Mouse (Mus musculus): ENCODE results near the gene Fgfrl1. TPM values are rescaled to one million over a fixed set of nuclear protein-coding genes. Genes with fewer than 3 reads are reported as not detected.

The Fgfrl1 gene
- total RNA-seq, 2 experiments from 2014 or later, result 16.9 to 28.0 TPM

DNA sequence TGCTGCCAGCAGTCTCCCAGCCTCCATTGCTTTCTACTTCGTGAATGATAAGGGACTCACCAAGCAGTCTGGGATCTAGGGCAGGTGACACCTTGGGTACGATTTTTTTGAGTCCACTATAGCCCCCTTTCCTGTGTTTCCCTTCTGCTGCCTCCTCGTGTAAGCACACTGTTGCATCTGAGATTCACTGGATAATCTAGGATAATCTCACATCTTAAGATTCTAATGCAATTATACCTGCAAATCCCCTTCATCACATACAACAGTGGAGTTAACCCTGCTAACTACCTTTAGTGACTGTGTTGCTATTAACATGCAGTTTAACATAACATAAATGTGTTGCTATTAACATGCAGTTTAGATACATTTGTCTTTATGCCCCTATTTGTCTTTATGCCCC, 27.1 kb upstream of the Fgfrl1 start:
- no peak for DNase-seq (ENCODE audit: low spot score in 2 of 2)

DNA sequence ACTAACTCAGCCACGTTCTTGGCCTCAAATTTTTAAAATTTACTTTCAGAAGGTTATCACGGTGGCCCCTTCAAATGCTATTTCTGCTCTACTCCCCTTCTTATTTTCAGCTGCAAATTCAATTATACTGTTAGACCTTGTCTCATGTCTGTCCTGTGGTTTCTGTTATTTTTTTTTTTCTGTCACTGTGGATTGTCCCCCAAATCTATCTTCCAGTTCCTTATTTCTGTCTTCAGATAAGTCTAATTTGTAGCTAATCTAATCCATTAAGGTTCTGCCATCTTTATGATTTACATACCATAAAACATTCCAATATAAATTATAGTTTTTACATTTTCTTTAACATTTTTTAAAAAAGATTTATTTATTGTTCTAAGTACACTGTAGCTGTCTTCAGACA, 24.8 kb upstream of the Fgfrl1 start:
- DNase-seq (ENCODE audit: low spot score in 2 of 2), result no peak

- no peak for DNase-seq (ENCODE audit: low spot score in 2 of 2)
Measured at GRCm38 (mm10) chr5:108668387-108668932, 23.7 kb upstream of the Fgfrl1 start.

DNA sequence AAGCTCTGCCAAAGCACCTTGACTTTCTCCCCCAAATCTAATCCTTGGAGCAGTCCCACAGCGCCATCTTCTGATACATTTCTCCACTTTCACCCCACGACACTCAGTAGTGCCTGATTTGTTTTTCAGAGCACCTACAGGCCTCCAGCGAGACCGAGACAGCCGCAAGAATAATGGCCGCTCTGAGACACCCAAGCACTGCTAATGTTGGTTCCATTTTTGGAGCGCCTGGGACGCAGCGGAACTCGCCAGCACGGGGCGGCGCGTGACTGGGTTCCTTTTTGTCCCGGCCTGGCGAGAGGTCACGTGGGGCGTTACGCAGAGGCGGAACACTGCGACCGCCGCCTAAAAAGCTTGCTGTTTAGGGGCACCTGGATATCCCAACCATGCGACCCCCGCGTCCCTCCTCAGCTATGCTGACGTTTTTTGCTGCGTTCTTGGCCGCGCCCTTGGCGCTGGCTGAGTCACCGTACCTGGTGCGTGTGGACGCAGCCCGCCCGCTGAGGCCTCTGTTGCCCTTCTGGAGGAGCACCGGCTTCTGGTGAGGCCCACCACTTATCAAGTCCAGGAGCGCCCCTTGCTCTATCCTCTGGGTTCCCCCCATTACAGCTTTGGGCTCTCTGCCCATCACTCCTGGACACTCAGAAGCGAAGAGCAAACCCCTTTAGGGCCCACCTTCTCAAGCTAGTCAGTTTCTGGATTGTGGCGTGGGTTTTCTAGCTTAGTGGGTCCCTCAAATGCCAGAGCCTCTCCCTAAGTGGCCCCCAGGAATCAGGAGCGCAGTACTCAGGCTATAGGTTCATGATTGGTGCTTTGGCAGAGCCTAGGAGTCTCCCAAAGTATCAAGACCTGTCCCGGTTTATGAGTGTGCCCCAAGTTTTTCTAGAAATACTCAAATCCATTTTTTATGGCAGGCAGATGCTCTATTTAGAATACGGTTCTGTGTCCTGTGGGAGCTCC, 22.9 kb upstream of the Fgfrl1 start, which contains the start of gene Dgkq:
Gene Dgkq, minus strand, starts transcription at position 696 of the 960 bp plus-strand sequence.
- peak; percentile 87 to 90 for DNase-seq (ENCODE audit: low spot score in 2 of 2)

DNA sequence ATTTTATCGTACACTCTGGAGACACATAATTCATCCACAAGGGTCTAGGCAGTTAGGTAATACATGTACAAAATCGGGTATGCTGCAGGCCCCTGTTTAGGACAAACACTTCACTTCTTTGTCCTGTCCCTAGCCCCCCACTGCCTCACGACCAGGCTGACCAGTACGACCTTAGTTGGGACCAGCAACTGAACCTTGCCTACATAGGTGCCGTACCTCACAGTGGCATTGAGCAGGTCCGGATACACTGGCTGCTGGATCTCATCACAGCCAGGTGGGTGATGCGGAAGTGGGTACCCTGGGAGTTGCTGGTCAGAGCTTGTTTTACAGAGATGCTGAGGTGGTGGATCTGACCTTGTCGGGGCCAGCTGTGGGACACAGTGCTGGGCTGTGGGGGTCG, 22.2 kb upstream of the Fgfrl1 start:
- DNase-seq (ENCODE audit: low spot score in 2 of 2), result no peak

DNA sequence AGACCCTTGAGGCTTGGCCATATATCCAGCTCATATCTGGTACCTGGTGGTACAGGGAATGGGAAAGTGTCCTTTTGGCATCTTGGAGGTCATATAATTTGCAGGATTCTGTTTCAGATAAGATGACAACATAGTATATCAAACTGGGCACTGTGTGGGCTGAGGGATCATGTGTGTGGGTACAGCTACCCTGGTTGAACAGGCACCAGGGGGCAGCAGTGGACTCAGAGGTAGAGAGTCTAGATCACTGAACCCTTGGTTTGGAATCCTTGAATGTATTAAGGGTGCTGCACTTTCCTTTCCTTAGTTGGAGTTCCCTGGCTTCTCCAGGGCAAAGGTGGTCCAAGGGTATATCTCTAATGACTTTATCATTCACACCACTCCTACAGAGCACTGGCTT, 21.4 kb upstream of the Fgfrl1 start:
- DNase-seq (ENCODE audit: low spot score in 2 of 2), result peak in 1 of 2 experiments; percentile 51

GRCm38 (mm10) chr5:108671757-108672156, 20.4 kb upstream of the Fgfrl1 start:
- no peak for DNase-seq (ENCODE audit: low spot score in 2 of 2)

- DNase-seq (ENCODE audit: low spot score in 2 of 2), result no peak
Measured at GRCm38 (mm10) chr5:108674624-108675023, 17.6 kb upstream of the Fgfrl1 start.

- DNase-seq (ENCODE audit: low spot score in 2 of 2), result no peak
Measured at GRCm38 (mm10) chr5:108675251-108675816, 16.8 kb upstream of the Fgfrl1 start, which contains the start of gene Slc26a1. TSS of gene Slc26a1 (minus strand) at chr5:108675569.

DNA sequence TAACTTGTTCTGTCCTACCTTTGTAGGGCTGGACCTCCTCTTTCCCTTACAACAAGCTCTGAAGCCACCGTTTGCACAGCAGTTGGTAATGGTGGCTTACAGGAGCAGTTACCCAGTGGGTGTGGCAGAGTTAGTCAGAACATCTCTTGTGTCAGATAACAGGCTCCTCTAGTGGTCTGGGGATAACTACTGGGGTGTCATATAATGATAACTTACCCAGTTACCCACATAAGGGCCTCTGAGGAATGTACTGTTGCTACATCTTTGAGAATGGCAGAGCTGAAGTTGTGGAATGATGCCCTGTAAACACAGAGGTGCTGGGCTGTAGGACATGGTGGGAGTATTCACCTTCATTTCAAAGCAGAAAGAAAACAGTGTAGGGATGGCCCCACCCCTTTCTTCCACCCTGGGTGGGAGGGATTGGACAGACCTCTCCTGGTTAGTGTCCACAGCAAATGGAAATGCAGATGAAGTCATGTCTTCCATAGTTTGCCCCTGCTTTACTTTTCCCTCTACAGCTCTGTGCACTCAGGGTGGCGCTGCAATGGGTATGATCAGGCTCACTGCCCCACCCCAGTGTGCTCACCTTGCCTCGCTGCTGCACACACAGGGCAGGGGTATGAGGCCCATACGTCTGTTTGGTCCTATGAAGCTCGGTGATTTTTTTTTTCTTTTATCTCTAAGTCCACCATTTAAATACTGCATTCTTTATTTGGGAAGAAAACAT, 15.2 kb upstream of the Fgfrl1 start:
- no peak for DNase-seq (ENCODE audit: low spot score in 2 of 2)

DNA sequence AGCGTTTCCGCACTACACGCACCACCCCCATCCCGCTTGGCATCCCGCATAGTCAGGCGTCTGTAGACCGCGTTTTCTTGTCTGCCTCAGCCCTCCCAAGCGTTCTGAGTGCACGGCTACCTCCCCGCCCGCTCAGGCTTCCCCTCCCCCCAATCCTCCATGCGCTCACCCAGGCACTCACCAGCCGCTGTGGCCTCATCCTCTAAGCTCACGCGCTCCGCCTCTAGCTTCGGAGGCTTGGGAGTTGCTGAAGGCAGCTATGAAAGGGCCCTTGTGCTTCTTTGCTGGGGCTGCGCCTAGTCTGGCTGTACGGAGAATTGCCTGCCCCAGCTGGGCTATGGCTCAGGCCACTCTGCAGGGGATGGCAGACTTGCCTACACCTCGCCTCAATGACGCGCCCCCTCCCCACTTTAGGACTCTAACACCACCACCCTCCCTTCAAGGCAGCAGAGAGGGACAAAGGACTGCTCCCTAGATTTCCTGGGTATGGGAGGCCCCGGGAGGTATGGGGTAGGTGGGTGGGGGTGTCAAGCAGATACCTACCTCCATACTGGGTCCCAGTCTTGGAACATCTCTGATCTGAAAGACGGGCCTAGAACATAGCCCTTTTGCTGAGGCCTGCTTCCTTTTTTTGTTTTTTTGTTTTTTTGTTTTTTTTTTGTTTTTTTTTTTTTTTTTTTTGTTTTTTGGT, 14.4 kb upstream of the Fgfrl1 start:
- peak; percentile 72 to 83 for DNase-seq (ENCODE audit: low spot score in 2 of 2)

- DNase-seq (ENCODE audit: low spot score in 2 of 2), result no peak
Measured at GRCm38 (mm10) chr5:108678296-108678854, 13.8 kb upstream of the Fgfrl1 start.

GRCm38 (mm10) chr5:108679909-108680308, 12.3 kb upstream of the Fgfrl1 start:
- no peak for DNase-seq (ENCODE audit: low spot score in 2 of 2)

- DNase-seq (ENCODE audit: low spot score in 2 of 2), result no peak
Measured at GRCm38 (mm10) chr5:108680871-108681270, 11.3 kb upstream of the Fgfrl1 start.

DNA sequence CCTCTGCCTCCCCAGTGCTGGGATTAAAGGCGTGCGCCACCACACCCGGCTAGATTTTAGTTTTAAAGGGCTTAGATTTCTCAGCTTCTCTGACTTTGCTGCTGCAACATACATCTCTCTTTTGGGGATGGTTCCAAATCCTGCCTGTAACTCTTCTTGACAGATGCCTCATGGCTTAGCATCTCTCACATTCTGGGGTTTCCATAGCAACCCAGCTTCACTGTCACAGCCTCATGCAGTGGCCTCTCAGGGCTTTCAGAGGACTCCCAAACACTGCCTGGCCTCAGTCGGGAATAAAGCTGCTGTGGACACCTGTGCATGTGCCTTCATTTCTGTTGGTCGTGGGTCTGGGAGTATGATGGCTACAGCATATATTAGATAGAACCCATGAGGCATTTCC, 3.1 kb upstream of the Fgfrl1 start:
- DNase-seq (ENCODE audit: low spot score in 2 of 2), result no peak

- no peak for DNase-seq (ENCODE audit: low spot score in 2 of 2)
Measured at GRCm38 (mm10) chr5:108691152-108691551, 1.0 kb upstream of the Fgfrl1 start.

GRCm38 (mm10) chr5:108693872-108694288, 1.7 kb downstream of the Fgfrl1 start:
- peak; percentile 64 to 71 for DNase-seq (ENCODE audit: low spot score in 2 of 2)

- DNase-seq (ENCODE audit: low spot score in 2 of 2), result no peak
Measured at GRCm38 (mm10) chr5:108694352-108695261, 2.4 kb downstream of the Fgfrl1 start.

DNA sequence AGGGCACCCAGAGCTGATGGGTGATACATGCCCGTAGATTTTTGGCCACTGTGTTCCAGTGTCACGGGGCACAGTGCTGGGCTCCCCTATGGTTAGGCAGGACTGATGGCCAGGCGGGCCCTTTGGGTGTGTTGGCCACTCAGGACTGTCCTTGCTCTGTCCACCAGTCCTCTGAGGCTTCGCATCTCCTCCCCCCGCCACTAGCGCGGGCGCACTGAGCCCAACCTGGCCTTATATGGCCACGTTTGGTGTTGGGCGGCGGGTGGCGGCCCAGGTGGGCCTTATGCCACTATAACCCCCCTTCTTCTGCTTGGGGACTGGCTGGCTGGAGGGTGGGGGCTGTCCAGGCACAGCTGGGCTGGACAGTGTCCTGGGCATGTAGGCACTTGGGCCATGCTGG, 3.7 kb downstream of the Fgfrl1 start:
- no peak for DNase-seq (ENCODE audit: low spot score in 2 of 2)

Data from left cerebral cortex, adult 18-20 months (tissue).